8 mouse cellular contexts compared by ENCODE assay signal in the genomic region with DNA sequence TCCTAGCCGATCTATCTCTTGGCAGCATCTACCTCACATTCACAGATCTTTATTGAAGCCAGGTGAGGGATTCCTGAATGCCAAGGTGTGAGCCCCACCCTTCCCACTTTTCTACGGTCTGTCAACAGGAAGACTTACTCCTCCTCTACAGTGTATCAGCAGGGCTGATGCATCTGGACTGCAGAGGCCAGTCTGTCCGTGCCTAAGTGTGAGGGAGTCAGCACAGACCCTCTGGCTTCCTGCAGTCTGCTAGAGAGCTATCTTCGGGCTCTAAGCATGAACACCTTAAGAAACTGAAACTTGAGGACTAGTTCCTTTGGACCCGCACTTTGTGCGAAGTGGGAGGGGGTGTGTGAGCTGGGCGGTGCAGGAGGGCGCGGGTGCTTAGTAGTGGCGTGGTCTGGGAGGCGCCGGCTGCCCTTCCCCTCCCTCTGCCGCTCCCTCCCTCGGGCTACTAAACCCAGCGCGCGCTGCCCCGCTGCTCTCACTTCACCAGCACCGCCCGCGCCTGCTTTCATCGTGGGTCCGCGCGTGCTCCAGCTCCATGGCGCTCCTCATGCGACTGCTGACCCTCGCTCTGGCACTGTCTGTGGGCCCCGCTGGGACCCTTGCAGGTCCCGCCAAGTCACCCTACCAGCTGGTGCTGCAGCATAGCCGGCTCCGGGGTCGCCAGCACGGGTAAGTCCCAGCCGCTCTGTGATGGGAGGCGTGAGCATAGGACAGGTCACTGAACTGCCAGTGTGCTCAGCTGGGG. TPM values are rescaled to one million over a fixed set of nuclear protein-coding genes. Genes with fewer than 3 reads are reported as not detected.
DNase-seq lines count a peak whose midpoint lies in the region; ATAC-seq and TF ChIP-seq lines count a peak whose summit lies in the region.

A gene (plus strand): TSS at position 421 of the 754 bp plus-strand sequence.

- H3K27me3 ChIP-seq in testis, adult 2 months (ENCODE audit: control insufficient read depth, insufficient read depth, low read length): no peaks in the 10 kb centered on the region
- H3K27me3 ChIP-seq in embryonic facial prominence, embryonic 11.5 days (ENCODE audit: control insufficient read depth, insufficient read depth, low read length): no peaks in the 10 kb centered on the region
- H3K27me3 ChIP-seq in kidney, adult 2 months (replicated peaks; ENCODE audit: control insufficient read depth, insufficient read depth, low read length): no peaks in the 10 kb centered on the region
- H3K27me3 ChIP-seq in lung, embryonic 15.5 days: no peaks in the 10 kb centered on the region

- no peak for TF ChIP-seq POLR2A in testis, adult 2 months (IDR thresholded peaks at IDR 0.05; ENCODE audit: control insufficient read depth, low read depth, low read length)
- no peak for TF ChIP-seq POLR2A in kidney, adult 2 months (IDR thresholded peaks at IDR 0.05; ENCODE audit: low read depth, low read length)

- no peak for DNase-seq in testis, postnatal 14 days (ENCODE audit: low spot score)
- DNase-seq in embryonic facial prominence, embryonic 11.5 days (ENCODE audit: low spot score): peak; percentile 75
- DNase-seq in heart, adult 8-10 months (ENCODE audit: low spot score): no peak
- DNase-seq in kidney, adult 2 months: peak; percentile 43
- DNase-seq in T-cell, adult 2 months (ENCODE audit: low spot score): no peak

- H3K4me2 ChIP-seq in embryonic facial prominence, embryonic 11.5 days (ENCODE audit: low read depth, low read length): peak within 1 kb of the TSS; percentile 97
- peak within 1 kb of the TSS; percentile 93 for H3K4me2 ChIP-seq in lung, embryonic 15.5 days

- peaks cover 4% of the 10 kb centered on the region for H3K4me1 ChIP-seq in testis, adult 2 months (ENCODE audit: control insufficient read depth, insufficient read depth, low read length)
- peaks cover 20% of the 10 kb centered on the region for H3K4me1 ChIP-seq in embryonic facial prominence, embryonic 11.5 days (ENCODE audit: control insufficient read depth, insufficient read depth, low read length)
- H3K4me1 ChIP-seq in kidney, adult 2 months (ENCODE audit: control insufficient read depth, insufficient read depth, low read length): no peaks in the 10 kb centered on the region; the same call in 1 of the 2 replicates
- peaks cover 64% of the 10 kb centered on the region for H3K4me1 ChIP-seq in lung, embryonic 15.5 days

- H3K27ac ChIP-seq in testis, adult 2 months (ENCODE audit: control insufficient read depth, insufficient read depth, low read depth, low read length): no peak within 1 kb of the TSS
- H3K27ac ChIP-seq in embryonic facial prominence, embryonic 11.5 days (replicated peaks; ENCODE audit: low read depth, low read length): peak within 1 kb of the TSS; percentile 35; the same call in 1 of the 2 replicates
- H3K27ac ChIP-seq in kidney, adult 2 months (ENCODE audit: insufficient read depth, low read depth, low read length): no peak within 1 kb of the TSS
- peak within 1 kb of the TSS; percentile 52; the same call in 1 of the 2 replicates for H3K27ac ChIP-seq in lung, embryonic 15.5 days

- peak within 1 kb of the TSS; percentile 86 for H3K9ac ChIP-seq in embryonic facial prominence, embryonic 11.5 days (replicated peaks; ENCODE audit: low read length)
- H3K9ac ChIP-seq in lung, embryonic 15.5 days: peak within 1 kb of the TSS; percentile 72

- peak within 1 kb of the TSS; percentile 39 for H3K4me3 ChIP-seq in testis, adult 2 months (ENCODE audit: control insufficient read depth, low read depth, low read length)
- peak within 1 kb of the TSS; percentile 59 for H3K4me3 ChIP-seq in embryonic facial prominence, embryonic 11.5 days (ENCODE audit: low read depth, low read length)
- H3K4me3 ChIP-seq in kidney, adult 2 months (ENCODE audit: insufficient read depth, low read depth, low read length): peak within 1 kb of the TSS; percentile 45
- H3K4me3 ChIP-seq in lung, embryonic 15.5 days: peak within 1 kb of the TSS; percentile 51

- TF ChIP-seq CTCF in testis, adult 2 months (IDR thresholded peaks at IDR 0.05; ENCODE audit: control insufficient read depth, insufficient read depth, insufficient replicate concordance, low read depth, low read length): no peak
- TF ChIP-seq CTCF in kidney, adult 2 months (conservative IDR thresholded peaks at IDR 0.05; ENCODE audit: insufficient read depth, insufficient read length, low read depth, low read length): no peak

- peak; percentile 82 for ATAC-seq in embryonic facial prominence, embryonic 11.5 days (replicated peaks; ENCODE audit: insufficient number of reproducible peaks, low FRiP score, low TSS enrichment, low read depth)
- ATAC-seq in lung, embryonic 15.5 days (ENCODE audit: borderline replicate concordance, extremely low read depth, low FRiP score, low TSS enrichment): peak; percentile 75
- ATAC-seq in neutrophil, adult 5-6 weeks (ENCODE audit: extremely low read depth, insufficient number of reproducible peaks, low FRiP score, poor library complexity, severe bottlenecking): peak; percentile 20; the same call in 1 of the 2 replicates

- WGBS in embryonic facial prominence, embryonic 11.5 days: 3% methylated on average over 35 of the region's 36 CpGs
- WGBS in kidney, adult 2 months: 3% methylated on average over 36 of the region's 36 CpGs
- 3% methylated on average over 36 of the region's 36 CpGs for WGBS in lung, embryonic 15.5 days

- no peaks in the 10 kb centered on the region for H3K9me3 ChIP-seq in embryonic facial prominence, embryonic 11.5 days (replicated peaks; ENCODE audit: control insufficient read depth, low read length)
- H3K9me3 ChIP-seq in lung, embryonic 15.5 days: no peaks in the 10 kb centered on the region

- H3K36me3 ChIP-seq in testis, adult 2 months (ENCODE audit: control insufficient read depth, insufficient read depth, low read length): no peaks in the 10 kb centered on the region
- no peaks in the 10 kb centered on the region for H3K36me3 ChIP-seq in embryonic facial prominence, embryonic 11.5 days (replicated peaks; ENCODE audit: control insufficient read depth, insufficient read depth, low read depth, low read length)
- no peaks in the 10 kb centered on the region for H3K36me3 ChIP-seq in kidney, adult 2 months (ENCODE audit: control insufficient read depth, insufficient read depth, low read length)
- H3K36me3 ChIP-seq in lung, embryonic 15.5 days: no peaks in the 10 kb centered on the region

RNA-seq across cellular contexts. Expression of the gene that starts here (rescaled TPM):
- polyA plus RNA-seq in testis, adult 2 months (2012; rRNA removed): 10.4 and 12.5 TPM in 2 replicates
- 85.8 and 93.6 TPM in 2 replicates for polyA plus RNA-seq in embryonic facial prominence, embryonic 11.5 days (2014; fragmentation: Nextera tagmentation; extraction: Ambion mirVana)
- 10 to 100 TPM; 10.2 to 16.8 (median 14.4) TPM for total RNA-seq in heart, adult 8-10 months (2022)
- 18.8 and 20.8 TPM in 2 replicates for polyA plus RNA-seq in kidney, adult 2 months (2012; rRNA removed)
- polyA plus RNA-seq in lung, embryonic 15.5 days (2015; fragmentation: Nextera tagmentation; extraction: Ambion mirVana): 189 TPM in 2 replicates
- 473 and 475 TPM in 2 replicates for total RNA-seq in neutrophil, adult 5-6 weeks (2017)

Comparison
In these comparisons a context has a peak if more than half of its experiments do, and no peak if none do; other contexts are left out.
1. RNA of the gene that starts here (total RNA-seq): 473 to 475 TPM in neutrophil, adult 5-6 weeks; 10.2 to 16.8 TPM in heart, adult 8-10 months; every median in the first group is over 10 times any median in the second.
2. H3K27ac ChIP-seq: peak in embryonic facial prominence, embryonic 11.5 days (single experiment) and lung, embryonic 15.5 days (single experiment); none in testis, adult 2 months (single experiment) and kidney, adult 2 months (single experiment).
3. DNase-seq: peak in embryonic facial prominence, embryonic 11.5 days (single experiment) and kidney, adult 2 months (single experiment); none in testis, postnatal 14 days (single experiment), heart, adult 8-10 months (single experiment) and T-cell, adult 2 months (single experiment).
4. ATAC-seq: peak in every context shown above with its lines; median percentile 82 in embryonic facial prominence, embryonic 11.5 days; 75 in lung, embryonic 15.5 days; 20 in neutrophil, adult 5-6 weeks.
5. Peak in every context shown above with its lines, with median percentiles within 50 percentile points of each other: H3K4me3 ChIP-seq.